Mouse (Mus musculus): ENCODE data around the gene Gm21663.
"Not testable (repeated sequence)": the region's sequence is repeated elsewhere in the genome, so short reads cannot be mapped to it uniquely, and the experiment has no call there.

Gene Gm21663

GRCm38 (mm10) chr5:25942281-25942680 lies at the start of gene Gm21663:
TSS of gene Gm21663 (minus strand) at chr5:25942381.
- DNase-seq, result not testable (repeated sequence)

DNA sequence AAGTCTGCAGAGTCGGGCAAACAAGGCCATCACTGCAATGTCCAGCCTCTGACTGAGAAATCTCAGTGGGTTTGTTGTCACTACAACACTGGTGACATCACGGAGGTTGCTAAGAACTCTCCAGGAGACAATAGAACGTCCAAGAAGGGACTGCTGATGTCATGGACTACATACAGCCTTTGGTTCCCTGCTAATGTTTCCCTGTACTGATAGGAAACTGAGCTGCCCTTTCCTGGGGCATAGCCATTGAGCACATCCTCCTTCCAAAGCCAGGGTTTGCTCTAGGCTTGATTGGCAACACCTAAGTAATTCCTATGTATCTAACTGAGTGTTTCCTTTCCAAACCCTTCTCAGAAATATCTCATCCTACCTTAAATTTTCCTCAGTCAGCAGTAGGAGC lies 46.4 kb upstream of the Gm21663 start, which contains the start of gene Gm21698:
TSS of gene Gm21698 (minus strand) at position 101 of the 400 bp plus-strand sequence.
- not testable (repeated sequence) for DNase-seq

DNA sequence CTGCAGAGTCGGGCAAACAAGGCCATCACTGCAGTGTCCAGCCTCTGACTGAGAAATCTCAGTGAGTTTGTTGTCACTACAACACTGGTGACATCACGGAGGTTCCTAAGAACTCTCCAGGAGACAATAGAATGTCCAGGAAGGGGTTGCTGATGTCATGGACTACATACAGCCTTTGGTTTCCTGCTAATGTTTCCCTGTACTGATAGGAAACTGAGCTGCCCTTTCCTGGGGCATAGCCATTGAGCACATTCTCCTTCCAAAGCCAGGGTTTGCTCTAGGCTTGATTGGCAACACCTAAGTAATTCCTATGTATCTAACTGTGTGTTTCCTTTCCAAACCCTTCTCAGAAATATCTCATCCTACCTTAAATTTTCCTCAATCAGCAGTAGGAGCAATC lies 30.4 kb upstream of the Gm21663 start, which contains the start of gene Gm21680:
TSS of gene Gm21680 (minus strand) at position 101 of the 400 bp plus-strand sequence.
- DNase-seq, result not testable (repeated sequence)

- not testable (repeated sequence) for DNase-seq
Observed at GRCm38 (mm10) chr5:25957050-25957449, 14.9 kb upstream of the Gm21663 start.

GRCm38 (mm10) chr5:25956611-25957010 lies 14.4 kb upstream of the Gm21663 start:
- not testable (repeated sequence) for DNase-seq

DNA sequence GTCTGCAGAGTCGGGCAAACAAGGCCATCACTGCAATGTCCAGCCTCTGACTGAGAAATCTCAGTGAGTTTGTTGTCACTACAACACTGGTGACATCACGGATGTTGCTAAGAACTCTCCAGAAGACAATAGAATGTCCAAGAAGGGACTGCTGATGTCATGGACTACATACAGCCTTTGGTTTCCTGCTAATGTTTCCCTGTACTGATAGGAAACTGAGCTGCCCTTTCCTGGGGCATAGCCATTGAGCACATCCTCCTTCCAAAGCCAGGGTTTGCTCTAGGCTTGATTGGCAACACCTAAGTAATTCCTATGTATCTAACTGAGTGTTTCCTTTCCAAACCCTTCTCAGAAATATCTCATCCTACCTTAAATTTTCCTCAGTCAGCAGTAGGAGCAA lies 12.1 kb upstream of the Gm21663 start, which contains the start of gene Gm21671:
TSS of gene Gm21671 (minus strand) at position 101 of the 400 bp plus-strand sequence.
- not testable (repeated sequence) for DNase-seq

DNA sequence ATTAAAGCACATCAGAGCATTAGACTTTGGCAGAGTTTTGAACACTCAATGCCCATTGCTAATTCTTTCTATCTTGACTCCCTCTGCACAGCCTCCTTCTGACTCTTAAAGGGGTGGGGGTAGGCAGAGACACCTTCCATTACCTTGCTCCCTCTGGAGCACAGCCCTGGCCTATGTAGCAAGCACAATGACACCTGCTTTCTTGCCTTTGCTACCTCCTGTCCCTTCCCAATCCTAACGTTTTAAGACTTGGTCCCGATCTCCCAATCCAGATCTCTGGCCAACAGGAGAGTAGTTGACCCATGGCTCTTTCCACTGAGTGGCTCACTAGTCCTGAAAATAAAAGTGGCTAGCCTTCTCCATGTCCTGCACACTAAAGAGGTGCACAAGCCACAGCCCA lies 3.2 kb upstream of the Gm21663 start:
- not testable (repeated sequence) for DNase-seq

GRCm38 (mm10) chr5:25891321-25891720 lies 50.9 kb downstream of the Gm21663 start:
- DNase-seq, result no peak

GRCm38 (mm10) chr5:25889746-25890382 lies 52.3 kb downstream of the Gm21663 start:
- no peak for DNase-seq

GRCm38 (mm10) chr5:25886708-25887107 lies 55.5 kb downstream of the Gm21663 start:
- DNase-seq, result no peak
